Mouse (Mus musculus): Measurements from ENCODE around the gene Fus.

- TF ChIP-seq GATA1 (IDR thresholded peaks at IDR 0.05; ENCODE audit: borderline replicate concordance, low read length) = no peak
- no peak for TF ChIP-seq FLI1 (IDR thresholded peaks at IDR 0.05; ENCODE audit: low read length)
These were observed 51.9 kb downstream of the Fus start for GRCm38 (mm10) chr7:128019187-128019586.
